Mouse (Mus musculus): Measurements from ENCODE around the gene Ldhd. TPM values are rescaled to one million over a fixed set of nuclear protein-coding genes. Genes with fewer than 3 reads are reported as not detected.

Ldhd gene
- polyA plus RNA-seq, 1 experiment from 2014 or later: 0.96 TPM

GRCm38 (mm10) chr8:111638086-111638485 is 7.9 kb upstream of the Ldhd start:
- H3K27ac ChIP-seq (ENCODE audit: low read depth, low read length): no peak overlapping the region
- H3K9me3 ChIP-seq (ENCODE audit: control insufficient read depth, low read length): no peaks in the 10 kb centered on the region
- peaks cover 5% of the 10 kb centered on the region; the same call in 1 of the 2 replicates for H3K4me1 ChIP-seq (ENCODE audit: control insufficient read depth, insufficient read depth, low read length)
- no peak for ATAC-seq (ENCODE audit: low read depth)
- H3K4me3 ChIP-seq (ENCODE audit: low read depth, low read length): no peak overlapping the region
- H3K27me3 ChIP-seq (ENCODE audit: control insufficient read depth, insufficient read depth, low read length): no peaks in the 10 kb centered on the region
- H3K4me2 ChIP-seq (ENCODE audit: low read depth, low read length): no peak overlapping the region
- no peaks in the 10 kb centered on the region for H3K36me3 ChIP-seq (ENCODE audit: control insufficient read depth, insufficient read depth, low read length)
- H3K9ac ChIP-seq (replicated peaks; ENCODE audit: low read depth, low read length): no peak overlapping the region

- Histone ChIP-seq H3K27me3 (ENCODE audit: control insufficient read depth, insufficient read depth, low read length) (no peaks in the 10 kb centered on the region), H3K4me1 (ENCODE audit: control insufficient read depth, insufficient read depth, low read length) (no peaks in the 10 kb centered on the region), H3K36me3 (ENCODE audit: control insufficient read depth, insufficient read depth, low read length) (no peaks in the 10 kb centered on the region), H3K27ac (ENCODE audit: low read depth, low read length) (no peak overlapping the region), H3K9me3 (ENCODE audit: control insufficient read depth, low read length) (no peaks in the 10 kb centered on the region), H3K4me2 (ENCODE audit: low read depth, low read length) (no peak overlapping the region), H3K9ac (replicated peaks; ENCODE audit: low read depth, low read length) (no peak overlapping the region), H3K4me3 (ENCODE audit: low read depth, low read length) (no peak overlapping the region)
- 94% methylated on average over 3 of the region's 3 CpGs for WGBS
- ATAC-seq (ENCODE audit: low read depth): no peak
Observed at GRCm38 (mm10) chr8:111632976-111633375, 2.8 kb upstream of the Ldhd start.

GRCm38 (mm10) chr8:111631589-111631988 is 1.4 kb upstream of the Ldhd start:
- no peaks in the 10 kb centered on the region for H3K36me3 ChIP-seq (ENCODE audit: control insufficient read depth, insufficient read depth, low read length)
- H3K4me1 ChIP-seq (ENCODE audit: control insufficient read depth, insufficient read depth, low read length): no peaks in the 10 kb centered on the region
- H3K27ac ChIP-seq (ENCODE audit: low read depth, low read length): no peak overlapping the region
- no peak overlapping the region for H3K4me3 ChIP-seq (ENCODE audit: low read depth, low read length)
- no peak for ATAC-seq (ENCODE audit: low read depth)
- H3K4me2 ChIP-seq (ENCODE audit: low read depth, low read length): no peak overlapping the region
- H3K9me3 ChIP-seq (ENCODE audit: control insufficient read depth, low read length): no peaks in the 10 kb centered on the region
- no peaks in the 10 kb centered on the region for H3K27me3 ChIP-seq (ENCODE audit: control insufficient read depth, insufficient read depth, low read length)
- H3K9ac ChIP-seq (replicated peaks; ENCODE audit: low read depth, low read length): no peak overlapping the region
- WGBS: 91% methylated on average over 8 of the region's 8 CpGs

GRCm38 (mm10) chr8:111628894-111629501 is 1.2 kb downstream of the Ldhd start:
- no peak overlapping the region for H3K4me2 ChIP-seq (ENCODE audit: low read depth, low read length)
- WGBS: 88% methylated on average over 19 of the region's 19 CpGs
- H3K36me3 ChIP-seq (ENCODE audit: control insufficient read depth, insufficient read depth, low read length): peaks cover 4% of the 10 kb centered on the region; the same call in 1 of the 2 replicates
- no peak for ATAC-seq (ENCODE audit: low read depth)
- no peaks in the 10 kb centered on the region for H3K27me3 ChIP-seq (ENCODE audit: control insufficient read depth, insufficient read depth, low read length)
- no peaks in the 10 kb centered on the region for H3K4me1 ChIP-seq (ENCODE audit: control insufficient read depth, insufficient read depth, low read length)
- no peak overlapping the region for H3K27ac ChIP-seq (ENCODE audit: low read depth, low read length)
- no peaks in the 10 kb centered on the region for H3K9me3 ChIP-seq (ENCODE audit: control insufficient read depth, low read length)
- no peak overlapping the region for H3K9ac ChIP-seq (replicated peaks; ENCODE audit: low read depth, low read length)
- no peak overlapping the region for H3K4me3 ChIP-seq (ENCODE audit: low read depth, low read length)

- no peak for ATAC-seq (ENCODE audit: low read depth)
- H3K27ac ChIP-seq (ENCODE audit: low read depth, low read length): no peak overlapping the region
- WGBS: 95% methylated on average over 12 of the region's 12 CpGs
- no peaks in the 10 kb centered on the region for H3K9me3 ChIP-seq (ENCODE audit: control insufficient read depth, low read length)
- no peaks in the 10 kb centered on the region for H3K4me1 ChIP-seq (ENCODE audit: control insufficient read depth, insufficient read depth, low read length)
- H3K4me3 ChIP-seq (ENCODE audit: low read depth, low read length): no peak overlapping the region
- H3K4me2 ChIP-seq (ENCODE audit: low read depth, low read length): no peak overlapping the region
- H3K36me3 ChIP-seq (ENCODE audit: control insufficient read depth, insufficient read depth, low read length): peaks cover 6% of the 10 kb centered on the region; the same call in 1 of the 2 replicates
- H3K9ac ChIP-seq (replicated peaks; ENCODE audit: low read depth, low read length): no peak overlapping the region
- H3K27me3 ChIP-seq (ENCODE audit: control insufficient read depth, insufficient read depth, low read length): no peaks in the 10 kb centered on the region
Observed at GRCm38 (mm10) chr8:111628401-111628800, 1.8 kb downstream of the Ldhd start.

- Histone ChIP-seq H3K27me3 (ENCODE audit: control insufficient read depth, insufficient read depth, low read length) (no peaks in the 10 kb centered on the region), H3K4me3 (ENCODE audit: low read depth, low read length) (no peak overlapping the region), H3K9ac (replicated peaks; ENCODE audit: low read depth, low read length) (no peak overlapping the region), H3K27ac (ENCODE audit: low read depth, low read length) (no peak overlapping the region), H3K36me3 (ENCODE audit: control insufficient read depth, insufficient read depth, low read length) (peaks cover 6% of the 10 kb centered on the region; the same call in 1 of the 2 replicates), H3K9me3 (ENCODE audit: control insufficient read depth, low read length) (no peaks in the 10 kb centered on the region), H3K4me2 (ENCODE audit: low read depth, low read length) (no peak overlapping the region), H3K4me1 (ENCODE audit: control insufficient read depth, insufficient read depth, low read length) (no peaks in the 10 kb centered on the region)
- no peak for ATAC-seq (ENCODE audit: low read depth)
- WGBS: 96% methylated on average over 9 of the region's 9 CpGs
Observed at GRCm38 (mm10) chr8:111627923-111628322, 2.3 kb downstream of the Ldhd start.

- ATAC-seq (ENCODE audit: low read depth): no peak
- 88% methylated on average over 14 of the region's 14 CpGs for WGBS
Observed at GRCm38 (mm10) chr8:111626933-111627332, 3.2 kb downstream of the Ldhd start.

GRCm38 (mm10) chr8:111626528-111626820 is 3.7 kb downstream of the Ldhd start:
- Histone ChIP-seq H3K36me3 (ENCODE audit: control insufficient read depth, insufficient read depth, low read length) (peaks cover 6% of the 10 kb centered on the region; the same call in 1 of the 2 replicates), H3K4me2 (ENCODE audit: low read depth, low read length) (no peak overlapping the region), H3K27ac (ENCODE audit: low read depth, low read length) (no peak overlapping the region), H3K9me3 (ENCODE audit: control insufficient read depth, low read length) (no peaks in the 10 kb centered on the region), H3K4me3 (ENCODE audit: low read depth, low read length) (no peak overlapping the region), H3K9ac (replicated peaks; ENCODE audit: low read depth, low read length) (no peak overlapping the region), H3K4me1 (ENCODE audit: control insufficient read depth, insufficient read depth, low read length) (no peaks in the 10 kb centered on the region), H3K27me3 (ENCODE audit: control insufficient read depth, insufficient read depth, low read length) (no peaks in the 10 kb centered on the region)
- 81% methylated on average over 8 of the region's 8 CpGs for WGBS
- no peak for ATAC-seq (ENCODE audit: low read depth)

More at GRCm38 (mm10) chr8:111626933-111627332, 3.2 kb downstream of the Ldhd start:
- Histone ChIP-seq H3K9me3 (ENCODE audit: control insufficient read depth, low read length) (no peaks in the 10 kb centered on the region), H3K9ac (replicated peaks; ENCODE audit: low read depth, low read length) (no peak overlapping the region), H3K27ac (ENCODE audit: low read depth, low read length) (no peak overlapping the region), H3K36me3 (ENCODE audit: control insufficient read depth, insufficient read depth, low read length) (peaks cover 6% of the 10 kb centered on the region; the same call in 1 of the 2 replicates), H3K4me1 (ENCODE audit: control insufficient read depth, insufficient read depth, low read length) (no peaks in the 10 kb centered on the region), H3K27me3 (ENCODE audit: control insufficient read depth, insufficient read depth, low read length) (no peaks in the 10 kb centered on the region), H3K4me3 (ENCODE audit: low read depth, low read length) (no peak overlapping the region), H3K4me2 (ENCODE audit: low read depth, low read length) (no peak overlapping the region)

GRCm38 (mm10) chr8:111625694-111626527 is 4.3 kb downstream of the Ldhd start:
- Histone ChIP-seq H3K27ac (ENCODE audit: low read depth, low read length) (no peak overlapping the region), H3K9ac (replicated peaks; ENCODE audit: low read depth, low read length) (no peak overlapping the region), H3K4me2 (ENCODE audit: low read depth, low read length) (no peak overlapping the region), H3K4me1 (ENCODE audit: control insufficient read depth, insufficient read depth, low read length) (no peaks in the 10 kb centered on the region), H3K36me3 (ENCODE audit: control insufficient read depth, insufficient read depth, low read length) (peaks cover 9% of the 10 kb centered on the region; the same call in 1 of the 2 replicates), H3K27me3 (ENCODE audit: control insufficient read depth, insufficient read depth, low read length) (no peaks in the 10 kb centered on the region), H3K9me3 (ENCODE audit: control insufficient read depth, low read length) (no peaks in the 10 kb centered on the region), H3K4me3 (ENCODE audit: low read depth, low read length) (no peak overlapping the region)
- 32% methylated on average over 6 of the region's 6 CpGs for WGBS
- ATAC-seq (ENCODE audit: low read depth): no peak
